Mouse (Mus musculus) spleen, adult 2 months (tissue): Measurements from ENCODE around the gene Cers3.

Experiments used
- CTCF ChIP-seq: fragments of 200-500 bp; IDR thresholded peaks from 2 replicates; pipeline ENCODE4 v1.5.1; 2011; ENCODE audit warnings: mild to moderate bottlenecking, inconsistent platforms; ENCODE audit not compliant: insufficient read depth, insufficient read length, insufficient replicate concordance; ENCODE audit errors: extremely low read depth
- POLR2A ChIP-seq: fragments of 200-500 bp; IDR thresholded peaks from 2 replicates; pipeline ENCODE4 v1.6.1; 2011; ENCODE audit warnings: low read depth, low read length, inconsistent platforms

DNA sequence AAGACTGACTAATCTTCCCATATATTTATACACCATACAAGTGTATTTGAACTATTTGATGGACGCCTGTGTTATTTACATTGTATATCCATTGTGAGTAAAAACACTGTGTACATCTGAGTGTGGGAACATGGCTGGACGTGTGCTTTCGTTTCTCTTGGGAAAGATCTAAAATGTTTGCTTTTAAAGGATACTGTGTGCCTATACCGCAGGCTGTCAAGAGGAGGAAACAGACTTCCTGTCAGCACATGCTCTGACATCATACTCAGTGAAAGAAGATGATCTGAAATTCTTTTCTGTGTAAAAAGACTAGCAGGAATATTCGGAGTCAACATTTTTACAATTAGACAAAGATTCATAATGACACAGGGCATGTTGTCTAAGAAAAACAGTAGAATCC is 26.6 kb downstream of the Cers3 start:
- TF ChIP-seq POLR2A (no peak), CTCF (no peak)
